Mouse (Mus musculus): ENCODE measurements around the gene Zfp319.

GRCm38 (mm10) chr8:95344668-95345067 lies 12.9 kb upstream of the Zfp319 start:
- peak; percentile 30; the same call in 1 of the 2 replicates for TF ChIP-seq CTCF (IDR thresholded peaks at IDR 0.05; ENCODE audit: low read depth)
- no peak for TF ChIP-seq EP300 (IDR thresholded peaks at IDR 0.05; ENCODE audit: low read depth)
